Mouse (Mus musculus): ENCODE data around the gene Stat4.

The Stat4 gene

DNA sequence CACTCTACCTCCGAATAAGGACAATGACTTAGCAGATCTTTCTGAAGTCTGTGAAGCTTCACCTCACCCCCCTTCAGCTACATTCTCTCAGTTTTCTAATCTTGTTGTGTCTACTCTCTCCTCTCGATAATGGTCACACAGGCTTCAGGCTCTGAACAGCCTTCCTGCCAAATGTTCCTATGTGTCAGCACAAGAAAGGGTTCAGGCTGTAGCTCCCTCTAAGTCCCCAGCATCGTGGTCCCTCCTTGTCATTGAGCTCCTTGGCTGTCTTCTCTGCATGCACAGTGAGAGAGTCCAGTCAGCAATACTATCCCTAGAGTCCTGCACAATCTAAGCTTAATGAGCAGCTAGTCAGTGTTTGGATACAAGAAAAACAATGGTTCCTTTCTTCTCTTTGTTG is 124.3 kb downstream of the Stat4 start:
- DNase-seq: no peak

DNA sequence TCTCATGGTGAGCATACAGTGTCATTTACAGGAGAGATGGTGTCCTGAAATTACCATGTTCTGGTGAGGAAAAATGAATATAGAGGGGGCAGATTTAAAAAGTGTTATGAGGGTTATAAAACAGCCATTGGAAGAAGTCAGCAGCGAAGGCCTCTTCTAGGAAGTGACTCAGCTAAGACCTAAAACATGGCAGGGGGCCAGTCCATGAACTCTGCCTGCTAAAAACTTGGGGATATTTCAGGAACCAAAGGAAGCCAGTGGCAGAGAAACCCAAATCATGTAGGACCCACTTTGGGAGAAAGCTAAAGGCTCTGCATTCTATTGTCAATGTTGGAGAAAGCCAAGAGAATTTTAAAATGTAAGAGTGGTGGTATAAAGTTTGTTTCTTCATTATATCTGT is 125.4 kb downstream of the Stat4 start:
- no peak for DNase-seq

DNA sequence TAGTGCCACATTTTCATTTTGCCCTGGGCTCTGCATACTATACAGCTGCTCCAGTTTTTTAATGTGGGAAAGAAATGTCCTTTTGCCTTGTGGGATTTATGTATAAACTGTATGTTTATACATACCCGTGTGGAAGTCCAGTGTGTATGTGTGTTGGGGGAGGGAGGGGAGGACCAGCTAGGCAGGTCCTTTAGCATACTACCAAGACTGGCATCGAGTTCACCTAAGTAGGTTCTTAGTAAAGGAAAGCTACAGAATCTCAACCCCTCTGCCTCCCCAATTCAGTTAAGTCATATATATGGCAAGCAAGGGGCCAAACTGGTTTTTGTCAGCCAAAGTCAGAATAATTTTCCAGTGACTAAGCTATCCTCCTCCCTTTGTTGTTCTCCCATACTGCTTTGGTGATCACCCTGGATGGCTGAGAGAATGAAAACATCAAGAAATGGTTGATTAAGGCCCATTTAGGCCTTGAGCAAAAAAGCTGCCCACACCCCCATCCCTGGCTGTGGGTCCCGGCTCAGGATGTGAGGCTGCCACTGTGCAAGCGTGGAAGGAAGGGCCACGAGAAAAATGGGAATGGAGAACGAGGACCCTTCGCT is 126.2 kb downstream of the Stat4 start:
- no peak for DNase-seq

DNA sequence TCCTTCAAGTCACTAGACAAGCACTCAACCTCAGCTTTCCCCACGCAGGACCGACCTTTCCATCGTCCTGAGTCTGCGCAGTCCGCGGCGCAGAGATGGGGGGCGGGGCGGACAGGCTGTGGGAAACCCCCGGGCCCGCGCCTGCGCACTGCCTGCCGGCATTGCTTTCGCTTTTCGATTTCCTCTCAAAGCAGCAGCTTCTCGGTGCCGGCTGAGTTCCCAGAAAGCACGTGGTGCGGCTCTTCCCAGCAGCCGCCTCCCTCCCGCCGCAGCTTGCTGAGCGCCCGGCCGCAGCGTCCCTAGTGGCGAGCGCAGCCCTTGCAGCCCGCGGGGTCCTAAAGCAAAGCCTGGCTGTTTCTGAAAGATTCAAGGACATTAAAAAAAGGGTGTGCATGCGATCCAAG is 126.7 kb downstream of the Stat4 start:
- peak; percentile 98 for DNase-seq

DNA sequence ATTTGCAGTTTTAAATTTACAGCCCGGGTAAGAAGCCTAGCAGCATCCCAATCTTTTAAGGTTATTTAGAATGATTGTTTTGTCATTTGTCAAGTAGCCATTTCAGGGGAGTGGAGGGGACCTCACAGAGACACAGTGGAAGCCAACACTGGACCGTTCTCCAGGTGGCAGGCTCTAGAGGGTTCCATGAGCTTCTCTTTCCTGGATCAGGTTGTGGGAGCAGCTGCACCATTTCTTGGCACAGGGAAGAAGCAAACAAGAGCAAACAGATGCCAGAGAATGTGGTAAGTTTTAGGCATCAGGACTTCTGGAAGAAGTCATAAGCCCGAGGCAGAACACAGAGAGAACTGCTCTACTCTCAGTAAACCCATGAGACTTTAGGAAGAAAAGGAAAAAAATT is 129.5 kb downstream of the Stat4 start:
- no peak for DNase-seq

DNA sequence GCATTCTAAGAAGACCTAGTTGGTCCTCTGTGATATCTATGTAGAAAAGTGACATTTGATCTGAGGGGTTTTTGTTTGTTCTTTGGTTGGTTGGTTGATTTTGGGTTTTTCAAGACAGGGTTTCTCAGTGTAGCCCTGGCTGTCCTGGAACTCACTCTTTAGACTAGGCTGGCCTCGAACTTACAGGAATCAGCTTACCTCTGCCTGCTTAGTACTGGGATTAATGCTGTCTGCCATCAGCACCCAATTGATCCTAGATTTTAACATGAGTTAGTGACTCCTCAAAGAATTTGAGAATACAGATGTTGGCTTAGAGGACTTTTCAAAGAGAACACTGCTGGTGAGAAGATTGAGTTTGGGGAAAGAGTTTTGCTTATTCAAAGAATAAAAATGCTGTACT is 130.8 kb downstream of the Stat4 start:
- DNase-seq: no peak

DNA sequence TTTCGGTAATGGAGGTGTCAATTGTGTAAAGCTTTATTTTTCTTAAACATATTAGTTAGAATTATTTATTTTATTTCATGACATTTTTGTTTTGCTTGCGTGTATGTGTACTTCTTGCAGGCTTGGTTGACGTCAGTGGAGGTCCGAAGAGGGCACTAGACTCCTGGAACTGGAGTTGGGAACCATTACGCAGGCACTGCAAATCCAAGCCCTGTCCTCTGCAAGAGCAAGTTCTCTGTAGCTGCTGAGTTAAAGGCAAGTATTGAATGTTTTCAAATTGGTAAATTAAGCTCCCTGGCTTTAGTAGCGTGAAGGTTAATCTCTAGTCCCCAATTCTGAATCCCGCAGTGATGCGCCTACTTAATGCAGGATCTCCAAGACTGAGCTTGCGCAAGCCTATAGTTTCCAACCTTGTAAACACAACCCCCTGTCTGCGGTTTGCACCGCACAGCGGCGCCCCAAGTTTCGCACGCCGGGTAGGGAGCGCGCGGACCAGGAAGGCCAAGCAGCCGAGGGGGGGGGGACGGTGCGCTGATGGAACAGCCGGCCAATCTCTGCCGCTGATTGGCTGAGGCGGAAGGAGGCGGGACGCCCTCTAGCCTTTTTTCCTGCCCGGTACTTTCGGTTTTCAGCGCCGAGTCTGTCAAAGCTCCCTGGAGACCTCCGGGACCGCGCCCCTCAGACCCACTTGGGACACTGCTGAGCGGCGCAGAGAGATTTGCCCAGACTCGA is 132.1 kb downstream of the Stat4 start, which contains the start of gene Stat1:
TSS of gene Stat1 (plus strand) at position 581 of the 732 bp plus-strand sequence.
- peak; percentile 88 for DNase-seq

DNA sequence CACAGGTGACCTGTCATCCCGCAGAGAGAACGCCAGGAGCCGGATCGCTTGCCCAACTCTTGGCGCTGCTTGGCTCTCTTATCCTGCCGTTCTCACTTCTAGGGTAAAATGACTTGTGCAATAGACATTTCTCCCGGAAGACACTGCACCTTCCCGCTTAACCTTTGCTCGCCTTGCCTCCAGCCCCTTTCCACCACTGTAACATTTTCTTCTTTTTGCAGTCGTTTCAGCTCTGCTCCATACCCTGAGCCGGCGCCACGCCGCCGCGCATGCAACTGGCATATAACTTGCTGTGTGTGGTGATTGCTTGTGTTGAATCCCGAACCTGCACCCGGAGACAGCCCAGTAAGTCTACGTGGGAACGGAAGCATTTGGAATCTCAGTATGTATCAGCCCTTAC is 132.7 kb downstream of the Stat4 start:
- no peak for DNase-seq

DNA sequence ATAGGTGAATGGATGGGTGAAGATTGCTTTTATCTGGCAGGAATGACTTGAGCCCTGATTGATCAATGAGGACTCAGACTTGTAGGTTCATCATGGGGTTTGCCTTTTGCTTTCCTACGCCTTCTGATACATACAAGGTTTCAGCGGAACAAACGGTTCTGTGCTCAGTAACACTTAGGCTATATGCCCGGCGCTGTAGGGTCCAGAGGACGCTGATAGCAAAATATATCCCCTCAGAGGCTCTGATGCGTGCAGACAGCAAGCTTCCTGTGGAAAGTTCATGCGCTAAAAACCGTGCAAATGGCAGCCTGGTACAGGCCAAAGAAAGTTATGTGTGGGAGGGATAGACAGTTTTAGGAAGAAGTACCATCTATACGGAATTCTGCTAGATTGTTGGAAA is 133.2 kb downstream of the Stat4 start:
- DNase-seq: no peak

DNA sequence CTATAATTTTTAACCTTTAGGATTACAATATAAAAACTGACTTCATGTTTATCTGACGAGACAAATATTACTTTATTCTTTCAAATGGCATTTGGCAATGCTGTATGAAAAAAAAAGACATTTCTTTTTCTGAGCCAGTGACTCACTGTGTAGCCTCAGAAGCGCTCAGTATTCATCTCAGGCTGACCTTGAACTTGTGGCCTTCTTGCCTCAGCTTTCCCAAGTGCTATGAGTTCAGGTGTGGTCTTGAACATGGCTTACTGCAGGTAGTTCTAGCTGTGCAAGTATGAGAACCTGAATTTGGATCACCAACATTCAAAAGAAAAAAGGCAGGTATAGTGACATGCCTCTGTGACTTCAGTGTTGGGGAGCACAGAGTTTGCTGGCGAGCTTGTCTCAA is 134.1 kb downstream of the Stat4 start:
- no peak for DNase-seq

DNA sequence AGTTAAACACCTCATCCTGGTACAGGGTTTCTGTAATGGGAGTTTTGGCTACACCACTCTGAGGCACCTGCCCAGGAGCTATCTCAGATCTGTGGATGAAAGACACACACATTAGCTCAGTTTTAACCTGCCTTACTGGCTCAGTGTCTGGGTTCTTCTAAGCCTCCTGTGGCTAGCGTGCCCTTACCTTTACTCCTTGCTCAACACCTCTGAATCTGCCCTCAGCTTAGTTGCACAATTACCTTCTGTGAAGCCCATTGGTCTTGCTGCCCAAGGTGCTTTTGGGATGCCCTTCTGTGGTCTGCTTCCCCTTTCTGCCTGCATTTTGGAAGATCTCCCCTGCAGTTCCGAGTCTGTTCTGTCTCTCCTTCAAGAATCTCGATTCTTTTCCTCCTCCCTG is 137.9 kb downstream of the Stat4 start:
- DNase-seq: no peak

DNA sequence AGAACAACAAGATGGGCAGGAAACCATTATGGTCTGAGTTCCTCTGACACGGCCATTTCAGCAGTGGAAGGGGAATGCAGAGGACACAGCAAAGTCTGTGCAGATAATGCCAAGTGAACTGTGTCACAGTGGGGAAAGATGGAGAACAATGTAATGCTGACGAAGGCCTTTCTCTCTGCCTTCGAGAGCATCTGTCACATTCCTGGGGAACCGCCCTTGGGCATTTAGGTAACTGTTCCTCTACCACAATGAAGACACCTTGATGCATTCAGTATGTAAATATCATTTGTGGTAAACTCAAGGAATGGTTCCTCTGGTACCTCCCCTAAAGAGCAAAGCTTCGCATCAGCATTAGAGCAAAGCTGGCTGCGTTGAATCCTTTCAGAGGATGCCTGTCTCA is 140.4 kb downstream of the Stat4 start:
- no peak for DNase-seq

DNA sequence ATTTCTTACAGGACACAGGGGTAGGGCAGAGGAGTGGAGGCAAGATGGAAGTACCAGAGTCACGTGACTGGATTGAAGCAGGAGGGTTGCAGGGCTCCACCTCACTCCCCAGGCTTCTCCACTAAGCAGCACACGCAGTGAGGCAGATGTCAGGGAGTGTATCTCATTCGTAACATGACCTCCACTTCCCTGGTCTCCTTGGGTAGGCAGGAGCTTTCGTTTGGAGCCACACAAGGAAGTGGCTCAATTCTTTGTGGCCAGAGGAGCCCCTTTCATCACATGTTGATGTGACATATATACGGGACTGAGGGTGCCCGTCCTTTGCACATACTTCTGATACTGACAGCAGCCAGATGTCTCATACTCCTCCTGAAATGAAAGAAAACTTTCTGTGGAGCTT is 142.8 kb downstream of the Stat4 start:
- no peak for DNase-seq

DNA sequence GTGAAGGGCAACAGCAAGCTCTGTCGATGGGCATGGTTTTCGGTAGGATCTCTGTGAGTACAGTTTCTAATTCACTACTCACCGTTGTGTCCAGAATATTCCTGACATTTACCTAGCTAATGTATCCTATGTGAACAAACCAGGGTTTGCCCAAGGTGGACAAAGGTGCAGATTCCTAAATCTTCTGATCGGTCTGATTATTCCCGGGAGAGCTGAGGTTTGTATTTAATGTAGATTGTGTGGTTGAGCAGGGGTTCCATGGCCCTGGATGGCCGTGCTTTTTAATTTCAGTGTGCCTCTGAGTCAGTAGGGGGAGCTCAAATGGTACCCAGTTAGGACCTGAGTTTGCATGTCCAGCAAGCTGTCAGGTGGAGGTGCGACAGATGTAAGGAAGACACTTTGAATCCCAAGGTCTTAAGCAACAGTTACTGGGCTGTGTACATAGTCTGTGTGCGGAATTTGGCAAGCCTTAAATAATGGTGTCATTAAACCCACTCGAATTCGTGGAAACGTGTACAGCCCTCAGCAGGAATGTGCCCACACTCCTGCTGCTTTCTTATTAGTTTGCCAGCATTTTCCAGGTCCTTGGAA is 144.9 kb downstream of the Stat4 start:
- no peak for DNase-seq

DNA sequence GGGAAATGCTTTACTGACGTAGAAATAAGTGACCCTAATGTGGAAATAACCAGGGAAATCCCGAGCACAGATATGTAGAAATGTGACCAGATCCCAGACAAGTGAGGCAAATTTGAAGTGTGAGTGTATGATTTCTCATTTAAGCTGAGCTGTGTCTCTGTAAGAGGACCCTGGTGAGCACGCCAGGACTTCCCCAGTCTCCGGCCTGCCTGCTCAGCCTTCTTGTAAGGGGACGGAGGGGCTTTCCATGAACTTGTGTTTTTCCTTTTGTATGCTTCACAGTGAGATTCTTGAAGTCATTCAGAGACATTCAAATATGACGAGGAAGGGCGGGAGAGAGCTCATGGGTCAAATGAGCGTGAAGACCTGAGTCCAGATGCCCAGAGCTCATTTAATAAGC is 146.3 kb downstream of the Stat4 start:
- no peak for DNase-seq

DNA sequence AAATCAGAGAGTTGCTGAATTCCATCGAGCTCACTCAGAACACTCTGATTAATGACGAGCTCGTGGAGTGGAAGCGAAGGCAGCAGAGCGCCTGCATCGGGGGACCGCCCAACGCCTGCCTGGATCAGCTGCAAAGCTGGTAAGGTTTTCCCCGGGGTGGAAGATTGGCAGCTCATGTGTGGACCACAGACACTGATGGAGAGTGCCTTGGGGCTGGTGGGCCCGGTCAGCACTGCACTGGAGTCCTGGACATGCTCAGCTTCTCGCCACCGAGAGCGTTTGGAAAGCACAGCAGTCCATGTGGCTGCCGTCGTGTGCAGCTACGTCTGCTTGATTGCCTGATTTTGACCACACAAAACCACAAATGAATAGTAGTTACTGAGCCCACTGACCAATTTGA is 150.3 kb downstream of the Stat4 start:
- DNase-seq: no peak

DNA sequence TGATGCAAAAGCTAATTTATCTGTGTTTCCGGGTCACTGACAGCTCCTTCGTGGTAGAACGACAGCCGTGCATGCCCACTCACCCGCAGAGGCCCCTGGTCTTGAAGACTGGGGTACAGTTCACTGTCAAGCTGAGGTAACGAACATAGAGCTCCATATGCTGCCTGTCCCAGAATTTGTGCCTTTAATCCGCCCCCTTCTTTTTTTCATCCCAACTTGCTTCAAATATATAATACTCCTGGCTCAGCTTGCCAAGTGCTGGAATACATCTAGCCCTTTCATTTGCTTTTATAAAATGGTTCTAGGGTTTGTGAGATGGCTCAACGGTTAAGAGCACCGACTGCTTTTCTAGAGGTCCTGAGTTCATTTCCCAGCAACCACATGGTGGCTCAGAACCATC is 153.6 kb downstream of the Stat4 start:
- no peak for DNase-seq

DNA sequence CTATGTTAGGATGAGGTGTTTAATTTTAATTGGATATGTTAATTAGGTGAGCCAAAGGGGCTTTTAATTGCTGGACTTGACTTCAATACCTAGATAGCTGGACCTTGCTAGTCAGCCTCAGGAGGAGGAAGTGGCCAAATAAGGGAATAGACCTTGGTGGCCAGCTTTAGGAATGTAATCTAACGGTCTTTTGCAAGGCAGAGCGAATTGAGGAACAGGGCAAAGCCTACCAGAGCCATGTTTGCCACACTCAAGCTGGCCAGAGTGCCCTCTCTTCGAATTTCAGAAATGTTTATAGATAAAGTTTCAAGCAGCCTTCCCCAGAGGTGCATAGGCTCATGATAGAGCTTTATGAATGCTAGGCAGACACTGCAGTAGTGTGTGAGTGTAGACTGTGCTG is 154.5 kb downstream of the Stat4 start:
- DNase-seq: no peak

DNA sequence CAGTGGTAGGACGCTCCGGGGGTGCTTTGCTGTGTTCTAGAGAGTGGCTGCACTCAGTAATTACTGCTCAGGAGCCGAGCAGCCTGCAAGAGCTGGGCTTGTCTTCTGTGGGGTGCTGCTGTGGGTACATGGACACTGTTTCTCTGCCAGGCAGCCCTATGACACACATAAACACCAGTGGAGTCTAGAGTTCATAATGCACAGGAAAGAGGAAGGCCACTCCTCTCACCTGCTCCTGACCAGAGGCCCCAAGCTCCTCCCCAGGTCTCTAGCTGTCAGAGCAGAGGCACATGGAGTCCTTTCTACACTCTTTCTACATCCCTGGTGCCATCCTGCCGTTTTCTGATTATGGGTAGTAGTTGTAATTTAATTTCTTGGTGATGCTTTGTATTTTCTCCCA is 155.2 kb downstream of the Stat4 start:
- no peak for DNase-seq

DNA sequence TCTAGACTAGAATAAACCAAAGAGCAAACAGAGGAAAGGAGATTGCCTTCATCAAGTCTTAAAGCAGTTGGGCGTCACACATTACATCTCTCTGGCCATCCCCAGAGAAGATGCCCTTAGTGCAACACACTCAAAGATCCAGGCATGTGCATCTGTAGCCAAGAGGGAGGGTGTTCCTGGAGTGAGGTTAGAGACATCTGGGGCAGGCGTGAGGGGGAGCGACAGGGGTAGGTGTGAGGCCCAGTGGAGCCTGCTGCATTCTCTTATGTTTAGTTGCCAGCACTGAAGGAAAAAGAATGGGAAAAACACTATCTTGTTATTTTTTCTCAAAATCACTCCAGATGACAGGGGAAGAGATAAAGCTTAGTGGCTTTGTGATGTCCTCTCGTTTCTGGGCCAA is 156.2 kb downstream of the Stat4 start:
- no peak for DNase-seq

DNA sequence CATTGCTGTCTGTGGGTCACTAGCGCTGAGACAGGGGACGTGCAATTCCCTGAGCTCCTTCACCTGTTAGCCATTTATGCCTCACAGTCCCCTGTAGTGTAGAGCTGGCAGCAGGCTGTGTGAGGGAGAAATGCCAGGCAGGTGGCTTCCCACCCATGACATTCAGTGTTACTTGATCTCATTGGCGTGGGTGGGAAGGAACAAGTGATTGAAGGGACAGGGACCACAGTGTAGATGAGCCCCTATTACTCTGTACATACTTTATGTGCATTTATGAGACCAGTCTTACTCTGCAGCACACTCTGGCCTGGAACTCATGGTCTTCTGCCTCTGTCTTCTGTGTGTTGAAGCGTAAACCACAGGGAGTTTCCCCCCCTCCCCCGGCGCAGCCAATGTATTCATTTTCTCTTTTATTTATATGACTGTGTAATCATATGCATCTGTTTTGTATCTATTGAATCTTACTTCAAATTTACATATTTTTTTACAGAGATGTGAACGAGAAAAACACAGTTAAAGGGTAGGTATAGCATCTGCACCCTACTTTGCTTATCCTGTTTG is 156.7 kb downstream of the Stat4 start:
- no peak for DNase-seq

DNA sequence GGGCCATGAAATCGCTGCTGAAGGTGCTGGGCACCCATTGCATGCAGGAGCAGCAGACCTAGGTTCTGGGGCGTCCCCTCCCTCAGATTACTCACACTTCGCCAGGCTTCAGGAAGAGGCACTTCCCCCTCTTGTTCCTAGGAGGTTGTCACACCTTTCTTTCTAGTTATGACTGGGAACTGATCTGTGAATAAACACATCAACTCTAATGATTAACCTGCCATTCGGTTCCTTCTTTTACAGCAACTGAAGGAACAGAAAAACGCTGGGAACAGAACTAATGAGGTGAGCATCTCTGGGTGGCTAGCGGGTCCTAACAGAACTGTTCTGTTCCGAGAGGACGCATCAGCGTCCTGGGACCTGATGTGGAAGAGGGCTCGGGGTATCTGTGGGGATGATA is 158.0 kb downstream of the Stat4 start:
- no peak for DNase-seq

DNA sequence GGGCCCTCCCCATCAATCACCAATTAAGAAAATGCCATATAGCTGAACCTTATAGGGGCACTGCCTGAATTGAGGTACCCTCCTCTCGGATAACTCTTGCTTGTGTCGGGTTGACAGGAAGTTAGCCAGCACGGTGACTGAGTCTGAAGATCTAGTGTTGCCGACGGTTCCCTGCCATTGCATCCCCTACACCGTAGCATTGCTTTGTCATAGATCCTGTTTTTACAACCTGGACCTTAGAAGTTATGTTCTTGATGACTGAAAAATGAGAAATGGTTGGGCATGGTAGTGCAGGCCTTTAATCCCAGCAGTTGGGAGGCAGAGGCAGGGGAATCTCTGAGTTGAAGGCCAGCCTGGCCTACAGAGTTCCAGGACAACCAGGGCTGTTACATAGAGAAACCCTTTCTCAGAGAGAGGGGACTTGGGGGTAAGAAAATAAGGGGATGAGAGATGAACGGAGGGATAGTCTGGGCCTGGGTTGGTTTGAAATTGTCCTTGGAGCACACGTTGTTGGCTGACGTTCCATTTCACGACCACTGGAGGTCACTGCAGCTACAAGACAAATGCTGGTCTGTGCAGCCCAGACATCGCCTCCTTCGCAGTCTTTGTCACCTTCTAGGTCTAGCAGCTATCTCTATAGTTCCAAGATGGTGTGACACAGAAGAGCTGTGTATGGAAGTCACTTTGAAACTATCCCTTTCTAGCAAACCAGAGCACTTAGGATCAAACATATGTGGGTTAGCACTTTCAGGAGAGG is 159.4 kb downstream of the Stat4 start:
- DNase-seq: peak; percentile 53

DNA sequence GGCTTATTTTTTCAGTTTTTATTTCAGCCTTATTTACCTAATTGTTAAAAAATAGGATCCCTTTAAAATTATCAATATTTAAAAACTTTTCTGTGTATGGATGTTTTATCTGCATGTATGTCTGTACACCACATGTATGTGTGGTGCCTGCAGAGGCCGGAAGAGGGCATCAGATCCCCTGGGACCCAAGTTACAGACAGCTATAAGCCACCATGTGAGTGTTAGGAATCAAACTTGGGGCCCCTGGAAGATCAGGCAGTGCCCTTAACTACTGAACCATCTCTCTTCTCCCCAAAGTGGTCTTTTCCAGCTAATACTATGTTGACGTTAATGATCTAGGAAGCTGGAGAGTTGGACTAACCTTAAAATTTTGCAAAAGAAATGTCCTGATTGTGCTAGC is 160.5 kb downstream of the Stat4 start:
- DNase-seq: no peak

All from kidney, adult 18-20 months (tissue).